Mouse (Mus musculus) hindbrain, embryonic 11.5 days (tissue): ENCODE results near the gene Nubpl. TPM values are rescaled to one million over a fixed set of nuclear protein-coding genes. Genes with fewer than 3 reads are reported as not detected.
"Not testable (repeated sequence)": the region's sequence is repeated elsewhere in the genome, so short reads cannot be mapped to it uniquely, and the experiment has no call there.

ENCODE experiments used
- ATAC-seq: fragments of 200-750 bp; cut with Nextera tagmentation; 2 replicates; pipeline ENCODE4 v1.8.0; 2017; ENCODE audit warnings: mild to moderate bottlenecking, moderate TSS enrichment, moderate library complexity; ENCODE audit not compliant: low FRiP score
- DNase-seq: peaks from one replicate; pipeline ENCODE4 v3.0.0-alpha.2; 2015; ENCODE audit warnings: low spot score
- H3K27ac ChIP-seq: fragments of 300-500 bp; sonication (generic); 2 replicates; pipeline ENCODE4 v1.5.1; 2014; ENCODE audit warnings: mild to moderate bottlenecking, low read depth, low read length
- H3K27me3 ChIP-seq: fragments of 300-500 bp; sonication (generic); 2 replicates; pipeline ENCODE4 v1.6.1; 2014; ENCODE audit warnings: mild to moderate bottlenecking, low read length, moderate library complexity, mixed read lengths; ENCODE audit not compliant: control insufficient read depth, insufficient read depth
- H3K36me3 ChIP-seq: fragments of 300-500 bp; sonication (generic); 2 replicates; pipeline ENCODE4 v1.6.1; 2014; ENCODE audit warnings: mild to moderate bottlenecking, low read length, moderate library complexity, mixed read lengths; ENCODE audit not compliant: control insufficient read depth, insufficient read depth
- H3K4me1 ChIP-seq: fragments of 300-500 bp; sonication (generic); replicated peaks from 2 replicates; pipeline ENCODE4 v1.6.1; 2014; ENCODE audit warnings: low read length, mixed read lengths; ENCODE audit not compliant: control insufficient read depth, insufficient read depth
- H3K4me2 ChIP-seq: fragments of 300-500 bp; sonication (generic); replicated peaks from 2 replicates; pipeline ENCODE4 v1.6.1; 2014; ENCODE audit warnings: mild to moderate bottlenecking, low read depth, low read length
- H3K4me3 ChIP-seq: fragments of 300-500 bp; sonication (generic); 2 replicates; pipeline ENCODE4 v1.5.1; 2014; ENCODE audit warnings: low read depth, low read length
- H3K9ac ChIP-seq: fragments of 300-500 bp; sonication (generic); 2 replicates; pipeline ENCODE4 v1.6.1; 2014; ENCODE audit warnings: low read depth, low read length
- H3K9me3 ChIP-seq: fragments of 300-500 bp; sonication (generic); 2 replicates; pipeline ENCODE4 v1.6.1; 2016; ENCODE audit warnings: low read length; ENCODE audit not compliant: control insufficient read depth
- WGBS: fragments of 180-500 bp; shearing (Covaris S2); extraction: QIAGEN DNeasy Blood & Tissue Kit; methylation state at CpG from one replicate; pipeline ENCODE4 v1.1.7; 2014; 5-methylcytosine and 5-hydroxymethylcytosine counted together
- polyA plus RNA-seq: library from polyadenylated mRNA; unstranded; fragments of >200 nt; fragmentation: Nextera tagmentation; extraction: Ambion mirVana; gene quantifications from 2 replicates; pipeline ENCODE4 v1.2.1, GENCODE M21; 2014

The Nubpl gene
- polyA plus RNA-seq, 1 experiment from 2014 or later = 11.4 TPM

GRCm38 (mm10) chr12:52211144-52211543 lies 113.6 kb downstream of the Nubpl start:
- H3K9ac ChIP-seq = no peak overlapping the region
- no peaks in the 10 kb centered on the region for H3K4me1 ChIP-seq
- H3K27ac ChIP-seq = no peak overlapping the region
- no peaks in the 10 kb centered on the region for H3K36me3 ChIP-seq
- no peak overlapping the region for H3K4me3 ChIP-seq
- no peaks in the 10 kb centered on the region for H3K27me3 ChIP-seq
- DNase-seq = no peak
- no peak overlapping the region for H3K4me2 ChIP-seq
- no peak for ATAC-seq
- no peaks in the 10 kb centered on the region for H3K9me3 ChIP-seq

GRCm38 (mm10) chr12:52214837-52215236 lies 117.3 kb downstream of the Nubpl start:
- WGBS = 88% methylated on average over 2 of the region's 2 CpGs
- H3K9me3 ChIP-seq = no peaks in the 10 kb centered on the region
- no peak for ATAC-seq

GRCm38 (mm10) chr12:52224954-52225353 lies 127.4 kb downstream of the Nubpl start:
- ATAC-seq = no peak
- H3K4me2 ChIP-seq = no peak overlapping the region
- no peak overlapping the region for H3K27ac ChIP-seq
- no peak for DNase-seq
- H3K4me1 ChIP-seq = no peaks in the 10 kb centered on the region
- H3K27me3 ChIP-seq = no peaks in the 10 kb centered on the region
- H3K9ac ChIP-seq = no peak overlapping the region
- no peaks in the 10 kb centered on the region for H3K9me3 ChIP-seq
- no peaks in the 10 kb centered on the region for H3K36me3 ChIP-seq
- WGBS = 93% methylated on average over 4 of the region's 4 CpGs
- H3K4me3 ChIP-seq = no peak overlapping the region

More at GRCm38 (mm10) chr12:52214837-52215236, 117.3 kb downstream of the Nubpl start:
- Histone ChIP-seq H3K27ac (no peak overlapping the region), H3K4me2 (no peak overlapping the region), H3K4me1 (no peaks in the 10 kb centered on the region), H3K36me3 (no peaks in the 10 kb centered on the region), H3K27me3 (no peaks in the 10 kb centered on the region), H3K9ac (no peak overlapping the region), H3K4me3 (no peak overlapping the region)
- DNase-seq = no peak

GRCm38 (mm10) chr12:52228746-52229145 lies 131.2 kb downstream of the Nubpl start:
- Histone ChIP-seq H3K27me3 (no peaks in the 10 kb centered on the region), H3K4me1 (no peaks in the 10 kb centered on the region), H3K4me2 (no peak overlapping the region), H3K36me3 (no peaks in the 10 kb centered on the region), H3K27ac (no peak overlapping the region), H3K9ac (no peak overlapping the region), H3K4me3 (no peak overlapping the region), H3K9me3 (no peaks in the 10 kb centered on the region)
- ATAC-seq (no peak), DNase-seq (no peak)
- 86% methylated on average over 3 of the region's 3 CpGs for WGBS

- H3K9me3 ChIP-seq, ATAC-seq, H3K4me2 ChIP-seq, H3K36me3 ChIP-seq, DNase-seq, H3K4me3 ChIP-seq, H3K9ac ChIP-seq, H3K4me1 ChIP-seq, H3K27me3 ChIP-seq, H3K27ac ChIP-seq: not testable (repeated sequence)
- 94% methylated on average over 1 of the region's 3 CpGs for WGBS
These were observed 134.4 kb downstream of the Nubpl start for GRCm38 (mm10) chr12:52231929-52232328.

- ATAC-seq (no peak), DNase-seq (no peak)
- H3K4me3 ChIP-seq = no peak overlapping the region
- H3K27me3 ChIP-seq = no peaks in the 10 kb centered on the region
- no peaks in the 10 kb centered on the region for H3K4me1 ChIP-seq
- no peak overlapping the region for H3K4me2 ChIP-seq
- no peak overlapping the region for H3K9ac ChIP-seq
- WGBS = 85% methylated on average over 2 of the region's 2 CpGs
- H3K9me3 ChIP-seq = no peaks in the 10 kb centered on the region
- H3K36me3 ChIP-seq = no peaks in the 10 kb centered on the region
- no peak overlapping the region for H3K27ac ChIP-seq
These were observed 145.2 kb downstream of the Nubpl start for GRCm38 (mm10) chr12:52242712-52243111.

- DNase-seq = no peak
- 90% methylated on average over 9 of the region's 9 CpGs for WGBS
These were observed 149.9 kb downstream of the Nubpl start for GRCm38 (mm10) chr12:52247438-52247837.

GRCm38 (mm10) chr12:52248531-52248930 lies 151.0 kb downstream of the Nubpl start:
- Histone ChIP-seq H3K4me3 (no peak overlapping the region), H3K9me3 (no peaks in the 10 kb centered on the region), H3K4me1 (no peaks in the 10 kb centered on the region), H3K4me2 (no peak overlapping the region), H3K9ac (no peak overlapping the region), H3K27me3 (no peaks in the 10 kb centered on the region), H3K27ac (no peak overlapping the region), H3K36me3 (no peaks in the 10 kb centered on the region)
- ATAC-seq (no peak), DNase-seq (no peak)
- WGBS = 81% methylated on average over 2 of the region's 2 CpGs

More at GRCm38 (mm10) chr12:52247438-52247837, 149.9 kb downstream of the Nubpl start:
- no peak overlapping the region for H3K9ac ChIP-seq
- no peaks in the 10 kb centered on the region for H3K4me1 ChIP-seq
- no peak for ATAC-seq
- H3K4me2 ChIP-seq = no peak overlapping the region
- H3K4me3 ChIP-seq = no peak overlapping the region
- H3K36me3 ChIP-seq = no peaks in the 10 kb centered on the region
- H3K9me3 ChIP-seq = no peaks in the 10 kb centered on the region
- no peak overlapping the region for H3K27ac ChIP-seq
- no peaks in the 10 kb centered on the region for H3K27me3 ChIP-seq

GRCm38 (mm10) chr12:52254089-52254488 lies 156.6 kb downstream of the Nubpl start:
- Histone ChIP-seq H3K9me3 (no peaks in the 10 kb centered on the region), H3K27me3 (no peaks in the 10 kb centered on the region), H3K9ac (no peak overlapping the region), H3K4me2 (no peak overlapping the region), H3K36me3 (no peaks in the 10 kb centered on the region), H3K4me3 (no peak overlapping the region), H3K4me1 (no peaks in the 10 kb centered on the region), H3K27ac (no peak overlapping the region)
- no peak for DNase-seq
- 85% methylated on average over 5 of the region's 5 CpGs for WGBS
- no peak for ATAC-seq
